Mouse (Mus musculus) liver, adult 2 months (tissue): ENCODE results near the gene Pym1. TPM values are rescaled to one million over a fixed set of nuclear protein-coding genes. Genes with fewer than 3 reads are reported as not detected.

Source experiments
- DNase-seq: peaks from one replicate; pipeline ENCODE4 v3.0.0-alpha.2; 2011; ENCODE audit warnings: low read depth, low spot score; ENCODE audit errors: extremely low read depth
- H3K27ac ChIP-seq: fragments of 200-500 bp; replicated peaks from 2 replicates; pipeline ENCODE4 v1.5.1; 2012; ENCODE audit warnings: low read depth, mild to moderate bottlenecking, control low read depth, inconsistent platforms, low read length; ENCODE audit not compliant: insufficient read depth
- H3K27me3 ChIP-seq: fragments of 200-500 bp; 2 replicates; pipeline ENCODE4 v1.6.1; 2012; ENCODE audit warnings: mild to moderate bottlenecking, moderate library complexity, low read length, inconsistent platforms; ENCODE audit not compliant: control insufficient read depth, insufficient read depth
- H3K36me3 ChIP-seq: fragments of 200-500 bp; 2 replicates; pipeline ENCODE4 v1.6.1; 2012; ENCODE audit warnings: low read length, inconsistent platforms; ENCODE audit not compliant: control insufficient read depth, insufficient read depth
- H3K4me1 ChIP-seq: fragments of 200-500 bp; 2 replicates; pipeline ENCODE4 v1.6.1; 2011; ENCODE audit warnings: low read length; ENCODE audit not compliant: control insufficient read depth, insufficient read depth
- H3K4me3 ChIP-seq: fragments of 200-500 bp; 2 replicates; pipeline ENCODE4 v1.5.1; 2011; ENCODE audit warnings: low read depth, mild to moderate bottlenecking, control low read depth, low read length, moderate library complexity; ENCODE audit not compliant: insufficient read depth
- H3K79me2 ChIP-seq: fragments of 200-500 bp; 2 replicates; pipeline ENCODE4 v1.6.1; 2012; ENCODE audit warnings: inconsistent platforms, mild to moderate bottlenecking, low read length, moderate library complexity; ENCODE audit not compliant: control insufficient read depth, insufficient read depth
- H3K9ac ChIP-seq: fragments of 200-500 bp; 2 replicates; pipeline ENCODE4 v1.6.1; 2012; ENCODE audit warnings: low read depth, mild to moderate bottlenecking, control low read depth, inconsistent platforms, low read length
- CTCF ChIP-seq: fragments of 200-500 bp; IDR thresholded peaks from 2 replicates; pipeline ENCODE4 v1.5.1; 2011; ENCODE audit warnings: low read depth, low read length, control low read depth
- POLR2A ChIP-seq: fragments of 200-500 bp; IDR thresholded peaks from 2 replicates; pipeline ENCODE4 v1.6.1; 2011; ENCODE audit warnings: low read length, control low read depth; ENCODE audit not compliant: insufficient read depth; ENCODE audit errors: extremely low read depth
- WGBS: fragments of 180-500 bp; shearing (Covaris S2); methylation state at CpG from one replicate; pipeline ENCODE4 v1.1.7; 2018; 5-methylcytosine and 5-hydroxymethylcytosine counted together
- polyA plus RNA-seq: library from polyadenylated mRNA; depleted of rRNA; stranded (reverse); fragments of >200 nt; gene quantifications from 2 replicates; pipeline ENCODE4 v1.2.3, GENCODE M21; 2012
- total RNA-seq: library from RNA; depleted of rRNA; stranded (reverse); fragments of >200 nt; gene quantifications from 2 replicates; pipeline ENCODE4 v1.2.3, GENCODE M21; 2014

Pym1 gene
- total and polyA plus RNA-seq, 2 experiments, result 12.7 to 15.0 TPM

GRCm38 (mm10) chr10:128728059-128728458 is 19.6 kb upstream of the Pym1 start:
- WGBS, result 91% methylated on average over 5 of the region's 5 CpGs
- Histone ChIP-seq H3K27ac (no peak overlapping the region), H3K4me3 (no peak overlapping the region), H3K4me1 (peaks cover 1% of the 10 kb centered on the region; the same call in 1 of the 2 replicates), H3K79me2 (no peaks in the 10 kb centered on the region), H3K9ac (no peak overlapping the region), H3K27me3 (no peaks in the 10 kb centered on the region), H3K36me3 (no peaks in the 10 kb centered on the region; the same call in 1 of the 2 replicates)
- no peak for DNase-seq
- no peak for TF ChIP-seq POLR2A
- no peak for TF ChIP-seq CTCF

GRCm38 (mm10) chr10:128731002-128731433 is 16.7 kb upstream of the Pym1 start:
- peaks cover 6% of the 10 kb centered on the region for H3K36me3 ChIP-seq
- H3K4me1 ChIP-seq, result peaks cover 1% of the 10 kb centered on the region; the same call in 1 of the 2 replicates
- H3K9ac ChIP-seq, result no peak overlapping the region; the same call in 1 of the 2 replicates
- no peaks in the 10 kb centered on the region for H3K79me2 ChIP-seq
- H3K4me3 ChIP-seq, result no peak overlapping the region
- no peaks in the 10 kb centered on the region for H3K27me3 ChIP-seq
- TF ChIP-seq CTCF (peak; percentile 91), POLR2A (no peak)
- H3K27ac ChIP-seq, result no peak overlapping the region
- DNase-seq, result peak; percentile 36
- WGBS, result 20% methylated on average over 10 of the region's 10 CpGs

DNA sequence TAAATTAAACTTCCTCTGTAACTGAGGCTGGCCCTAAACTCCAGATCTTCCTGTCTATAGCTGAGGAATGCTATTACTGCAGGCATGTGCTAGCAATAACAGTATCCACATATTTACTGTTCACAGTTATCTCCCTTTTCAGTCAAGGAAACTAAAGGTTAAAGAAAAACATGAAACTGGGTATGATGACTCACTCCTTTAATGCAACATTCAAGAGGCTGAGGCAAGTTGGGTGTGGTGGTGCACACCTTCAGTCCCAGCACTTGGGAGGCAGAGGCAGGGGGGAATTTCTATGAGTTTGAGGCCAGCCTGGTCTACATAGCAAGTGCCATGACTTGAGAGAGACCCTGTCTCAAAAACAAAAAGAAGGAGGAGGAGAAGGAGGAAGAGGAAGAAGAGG is 15.7 kb upstream of the Pym1 start:
- Histone ChIP-seq H3K9ac (no peak overlapping the region), H3K4me3 (no peak overlapping the region), H3K27me3 (no peaks in the 10 kb centered on the region), H3K27ac (no peak overlapping the region), H3K4me1 (peaks cover 1% of the 10 kb centered on the region; the same call in 1 of the 2 replicates), H3K36me3 (peaks cover 9% of the 10 kb centered on the region), H3K79me2 (no peaks in the 10 kb centered on the region)
- DNase-seq, result no peak
- no peak for TF ChIP-seq POLR2A
- TF ChIP-seq CTCF, result no peak

GRCm38 (mm10) chr10:128737435-128737834 is 10.3 kb upstream of the Pym1 start:
- no peak overlapping the region for H3K4me3 ChIP-seq
- no peak for DNase-seq
- peaks cover 9% of the 10 kb centered on the region for H3K36me3 ChIP-seq
- H3K27me3 ChIP-seq, result no peaks in the 10 kb centered on the region
- WGBS, result 31% methylated on average over 15 of the region's 15 CpGs
- H3K27ac ChIP-seq, result no peak overlapping the region
- TF ChIP-seq POLR2A (no peak), CTCF (no peak)
- no peaks in the 10 kb centered on the region for H3K4me1 ChIP-seq
- no peaks in the 10 kb centered on the region; the same call in 1 of the 2 replicates for H3K79me2 ChIP-seq
- no peak overlapping the region for H3K9ac ChIP-seq

DNA sequence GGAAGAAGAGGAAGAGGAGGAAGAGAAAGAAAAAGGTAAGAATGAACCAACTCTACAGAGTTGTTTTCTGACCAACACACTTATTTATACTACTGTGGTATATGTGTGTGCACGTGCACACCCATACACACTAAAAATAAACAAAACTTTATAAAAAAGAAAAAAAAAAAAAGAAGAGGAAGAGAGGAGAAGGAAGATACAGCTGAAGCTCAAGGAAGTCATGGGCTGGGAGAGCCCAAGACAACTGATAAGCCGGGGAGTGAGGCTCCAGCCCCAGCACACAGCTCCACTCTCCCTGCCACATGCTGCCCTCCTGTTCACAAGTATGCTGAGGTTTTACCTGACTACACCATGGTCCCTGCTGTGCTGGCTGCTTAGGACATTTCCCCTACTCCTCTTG is 7.4 kb upstream of the Pym1 start:
- 70% methylated on average over 2 of the region's 2 CpGs for WGBS

DNA sequence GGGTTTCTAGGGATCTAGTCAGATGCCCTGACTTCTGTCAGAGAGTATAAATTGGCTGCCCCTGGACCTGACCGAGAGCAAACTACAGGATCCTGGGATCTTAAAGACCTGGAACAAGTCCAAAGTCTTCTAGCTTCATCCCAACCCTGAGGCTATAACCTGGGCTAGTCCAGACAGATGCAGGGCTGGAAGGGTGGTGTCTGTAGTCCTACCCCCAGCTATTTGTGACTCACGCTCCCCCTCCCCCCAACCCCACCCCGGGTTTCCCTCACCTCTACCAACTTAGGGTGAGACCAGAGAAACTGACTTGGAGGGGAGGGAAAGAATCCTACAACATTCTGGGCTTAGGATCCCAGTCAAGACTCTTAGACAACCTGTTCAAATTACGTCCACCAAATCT is 5.1 kb upstream of the Pym1 start:
- H3K27me3 ChIP-seq, result no peaks in the 10 kb centered on the region
- TF ChIP-seq POLR2A (no peak), CTCF (no peak)
- WGBS, result 43% methylated on average over 4 of the region's 4 CpGs
- no peak for DNase-seq
- no peak overlapping the region for H3K27ac ChIP-seq
- no peak overlapping the region for H3K9ac ChIP-seq
- no peak overlapping the region; the same call in 1 of the 2 replicates for H3K4me3 ChIP-seq
- no peaks in the 10 kb centered on the region; the same call in 1 of the 2 replicates for H3K79me2 ChIP-seq
- peaks cover 9% of the 10 kb centered on the region for H3K4me1 ChIP-seq
- no peaks in the 10 kb centered on the region for H3K36me3 ChIP-seq

More for the DNA sequence above, 7.4 kb upstream of the Pym1 start:
- H3K4me1 ChIP-seq, result peaks cover 7% of the 10 kb centered on the region
- H3K27ac ChIP-seq, result no peak overlapping the region
- no peaks in the 10 kb centered on the region; the same call in 1 of the 2 replicates for H3K79me2 ChIP-seq
- H3K4me3 ChIP-seq, result no peak overlapping the region
- H3K36me3 ChIP-seq, result peaks cover 6% of the 10 kb centered on the region; the same call in 1 of the 2 replicates
- no peak overlapping the region for H3K9ac ChIP-seq
- no peak for DNase-seq
- H3K27me3 ChIP-seq, result no peaks in the 10 kb centered on the region
- TF ChIP-seq CTCF, result no peak
- no peak for TF ChIP-seq POLR2A
